Mouse (Mus musculus) testis, adult 2 months (tissue): ENCODE results near the gene Lrrc66.

Experiments used
- CTCF ChIP-seq: fragments of 200-500 bp; IDR thresholded peaks from 2 replicates; pipeline ENCODE4 v1.5.1; 2012; ENCODE audit warnings: low read depth, mild to moderate bottlenecking, inconsistent platforms, low read length, moderate library complexity; ENCODE audit not compliant: control insufficient read depth, insufficient read depth, insufficient replicate concordance
- POLR2A ChIP-seq: fragments of 200-500 bp; IDR thresholded peaks from 2 replicates; pipeline ENCODE4 v1.6.1; 2012; ENCODE audit warnings: low read depth, mild to moderate bottlenecking, inconsistent platforms, low read length, moderate library complexity; ENCODE audit not compliant: control insufficient read depth

DNA sequence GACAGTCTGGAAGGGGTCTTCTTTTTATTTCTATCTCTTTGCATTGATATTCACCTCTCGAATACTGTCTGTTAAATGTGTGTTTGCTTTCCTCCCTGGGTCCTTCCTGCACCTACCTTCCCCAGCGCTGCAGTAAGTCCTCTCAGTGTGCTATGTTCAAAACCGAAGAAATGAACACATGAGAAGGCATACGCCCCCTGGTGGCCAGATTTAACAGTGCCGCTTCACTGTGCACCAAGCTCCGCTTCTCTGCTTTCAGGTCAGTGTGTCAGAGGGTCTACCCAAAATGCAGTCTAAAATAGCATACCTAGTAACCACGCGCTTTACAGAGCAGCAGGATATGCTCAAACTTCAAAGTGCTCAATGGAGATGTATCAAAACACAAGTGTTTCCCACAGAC, 815 bp upstream of the Lrrc66 start:
- TF ChIP-seq CTCF (peak; percentile 82; the same call in 1 of the 2 replicates), POLR2A (no peak)
